Mouse (Mus musculus) neutrophil, adult 65 days (primary cell): ENCODE results near the gene Fos. TPM values are rescaled to one million over a fixed set of nuclear protein-coding genes. Genes with fewer than 3 reads are reported as not detected.

Source experiments
- total RNA-seq: library from RNA; stranded (reverse); gene quantifications from 2 replicates; pipeline ENCODE4 v1.2.4, GENCODE M21; 2023

The Fos gene
- 2,012 and 2,637 TPM in 2 replicates for total RNA-seq

DNA sequence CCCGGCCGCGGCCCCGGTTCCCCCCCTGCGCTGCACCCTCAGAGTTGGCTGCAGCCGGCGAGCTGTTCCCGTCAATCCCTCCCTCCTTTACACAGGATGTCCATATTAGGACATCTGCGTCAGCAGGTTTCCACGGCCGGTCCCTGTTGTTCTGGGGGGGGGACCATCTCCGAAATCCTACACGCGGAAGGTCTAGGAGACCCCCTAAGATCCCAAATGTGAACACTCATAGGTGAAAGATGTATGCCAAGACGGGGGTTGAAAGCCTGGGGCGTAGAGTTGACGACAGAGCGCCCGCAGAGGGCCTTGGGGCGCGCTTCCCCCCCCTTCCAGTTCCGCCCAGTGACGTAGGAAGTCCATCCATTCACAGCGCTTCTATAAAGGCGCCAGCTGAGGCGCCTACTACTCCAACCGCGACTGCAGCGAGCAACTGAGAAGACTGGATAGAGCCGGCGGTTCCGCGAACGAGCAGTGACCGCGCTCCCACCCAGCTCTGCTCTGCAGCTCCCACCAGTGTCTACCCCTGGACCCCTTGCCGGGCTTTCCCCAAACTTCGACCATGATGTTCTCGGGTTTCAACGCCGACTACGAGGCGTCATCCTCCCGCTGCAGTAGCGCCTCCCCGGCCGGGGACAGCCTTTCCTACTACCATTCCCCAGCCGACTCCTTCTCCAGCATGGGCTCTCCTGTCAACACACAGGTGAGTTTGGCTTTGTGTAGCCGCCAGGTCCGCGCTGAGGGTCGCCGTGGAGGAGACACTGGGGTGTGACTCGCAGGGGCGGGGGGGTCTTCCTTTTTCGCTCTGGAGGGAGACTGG is at the start of gene Fos:
TSS of gene Fos (plus strand) at position 410 of the 817 bp plus-strand sequence.

Other genes starting within 250 kb of the Fos start
- gene Mlh3, start 203.3 kb upstream of the Fos start, total RNA-seq, result 2.6 and 3.0 TPM in 2 replicates
- gene Acyp1, start 185.5 kb upstream of the Fos start, total RNA-seq, result 10.3 and 13.6 TPM in 2 replicates
- gene Zc2hc1c, start 185.3 kb upstream of the Fos start, total RNA-seq, result not detected in 2 replicates
- gene Nek9, start 134.5 kb upstream of the Fos start, total RNA-seq, result 49.7 and 62.4 TPM in 2 replicates
- gene Tmed10, start 99.0 kb upstream of the Fos start, total RNA-seq, result 192 and 196 TPM in 2 replicates
- gene Jdp2, start 125.1 kb downstream of the Fos start, total RNA-seq, result 90.2 and 94.2 TPM in 2 replicates
- 10.0 and 17.0 TPM in 2 replicates for gene Batf, start 212.8 kb downstream of the Fos start, total RNA-seq